Mouse (Mus musculus): ENCODE measurements at regions not wholly inside any gene's neighbourhood (a gene's known extent, or its start where the extent isn't known, plus 50 kb on each side); places are given as distances from the start of the nearest gene placed in this dataset.

- TF ChIP-seq CEBPB (IDR thresholded peaks at IDR 0.05; ENCODE audit: insufficient read depth, poor library complexity, severe bottlenecking) (no peak), TCF3 (IDR thresholded peaks at IDR 0.05; ENCODE audit: insufficient read length, low read depth) (no peak), E2F4 (IDR thresholded peaks at IDR 0.05; ENCODE audit: insufficient read depth) (no peak), SRF (IDR thresholded peaks at IDR 0.05; ENCODE audit: control insufficient read depth, insufficient read length, low read depth) (no peak), MAX (IDR thresholded peaks at IDR 0.05; ENCODE audit: low read depth) (no peak), REST (IDR thresholded peaks at IDR 0.05; ENCODE audit: insufficient read depth, insufficient read length) (no peak), POLR2A (IDR thresholded peaks at IDR 0.05; ENCODE audit: insufficient read length, low read depth) (no peak), POLR2AphosphoS2 (IDR thresholded peaks at IDR 0.05; ENCODE audit: insufficient read length, low read depth) (no peak), USF1 (IDR thresholded peaks at IDR 0.05; ENCODE audit: low read depth) (no peak), MYOG (IDR thresholded peaks at IDR 0.05; ENCODE audit: control insufficient read depth in 1 of 3, insufficient read depth in 1 of 3, insufficient read length in 2 of 3, low read depth in 2 of 3) (no peak), TCF12 (IDR thresholded peaks at IDR 0.05; ENCODE audit: insufficient read depth, poor library complexity, severe bottlenecking) (no peak), MYOD1 (IDR thresholded peaks at IDR 0.05; ENCODE audit: control insufficient read depth in 1 of 3, insufficient read length in 2 of 3, low read depth in 2 of 3) (no peak)
- H3ac ChIP-seq (ENCODE audit: control insufficient read depth, insufficient read length): no peak overlapping the region
Observed at GRCm38 (mm10) chr4:92502010-92502409, 310.5 kb upstream of the Gm12666 start.

GRCm38 (mm10) chr4:92500168-92500567, 308.6 kb upstream of the Gm12666 start:
- Histone ChIP-seq H3K79me2 (ENCODE audit: control insufficient read depth, insufficient read depth) (no peaks in the 10 kb centered on the region), H3K4me2 (ENCODE audit: low read depth) (no peak overlapping the region), H3ac (ENCODE audit: control insufficient read depth, insufficient read length) (no peak overlapping the region), H3K36me3 (ENCODE audit: control insufficient read depth, insufficient read depth) (no peaks in the 10 kb centered on the region), H3K4me3 (no peak overlapping the region), H3K27me3 (ENCODE audit: control insufficient read depth, insufficient read depth, insufficient read length) (no peaks in the 10 kb centered on the region)
- TF ChIP-seq MYOG (IDR thresholded peaks at IDR 0.05; ENCODE audit: control insufficient read depth in 1 of 3, insufficient read depth in 1 of 3, insufficient read length in 2 of 3, low read depth in 2 of 3): no peak
- no peak for TF ChIP-seq SRF (IDR thresholded peaks at IDR 0.05; ENCODE audit: control insufficient read depth, insufficient read length, low read depth)
- no peak for TF ChIP-seq POLR2A (IDR thresholded peaks at IDR 0.05; ENCODE audit: insufficient read length, low read depth)
- TF ChIP-seq E2F4 (IDR thresholded peaks at IDR 0.05; ENCODE audit: insufficient read depth): no peak
- TF ChIP-seq CEBPB (IDR thresholded peaks at IDR 0.05; ENCODE audit: insufficient read depth, poor library complexity, severe bottlenecking): no peak
- no peak for TF ChIP-seq USF1 (IDR thresholded peaks at IDR 0.05; ENCODE audit: low read depth)
- TF ChIP-seq TCF3 (IDR thresholded peaks at IDR 0.05; ENCODE audit: insufficient read length, low read depth): no peak
- TF ChIP-seq TCF12 (IDR thresholded peaks at IDR 0.05; ENCODE audit: insufficient read depth, poor library complexity, severe bottlenecking): no peak
- no peak for TF ChIP-seq REST (IDR thresholded peaks at IDR 0.05; ENCODE audit: insufficient read depth, insufficient read length)
- no peak for TF ChIP-seq MYOD1 (IDR thresholded peaks at IDR 0.05; ENCODE audit: control insufficient read depth in 1 of 3, insufficient read length in 2 of 3, low read depth in 2 of 3)
- TF ChIP-seq POLR2AphosphoS2 (IDR thresholded peaks at IDR 0.05; ENCODE audit: insufficient read length, low read depth): no peak
- TF ChIP-seq MAX (IDR thresholded peaks at IDR 0.05; ENCODE audit: low read depth): no peak

More at GRCm38 (mm10) chr4:92502010-92502409, 310.5 kb upstream of the Gm12666 start:
- H3K36me3 ChIP-seq (ENCODE audit: control insufficient read depth, insufficient read depth): no peaks in the 10 kb centered on the region
- no peak overlapping the region for H3K4me3 ChIP-seq
- no peaks in the 10 kb centered on the region for H3K27me3 ChIP-seq (ENCODE audit: control insufficient read depth, insufficient read depth, insufficient read length)
- H3K4me2 ChIP-seq (ENCODE audit: low read depth): no peak overlapping the region
- H3K79me2 ChIP-seq (ENCODE audit: control insufficient read depth, insufficient read depth): no peaks in the 10 kb centered on the region

- Histone ChIP-seq H3K36me3 (ENCODE audit: control insufficient read depth, insufficient read depth) (no peaks in the 10 kb centered on the region), H3ac (ENCODE audit: control insufficient read depth, insufficient read length) (no peak overlapping the region), H3K4me2 (ENCODE audit: low read depth) (no peak overlapping the region), H3K4me3 (no peak overlapping the region), H3K79me2 (ENCODE audit: control insufficient read depth, insufficient read depth) (no peaks in the 10 kb centered on the region), H3K27me3 (ENCODE audit: control insufficient read depth, insufficient read depth, insufficient read length) (no peaks in the 10 kb centered on the region)
- TF ChIP-seq POLR2AphosphoS2 (IDR thresholded peaks at IDR 0.05; ENCODE audit: insufficient read length, low read depth) (no peak), POLR2A (IDR thresholded peaks at IDR 0.05; ENCODE audit: insufficient read length, low read depth) (no peak), SRF (IDR thresholded peaks at IDR 0.05; ENCODE audit: control insufficient read depth, insufficient read length, low read depth) (no peak), TCF3 (IDR thresholded peaks at IDR 0.05; ENCODE audit: insufficient read length, low read depth) (no peak), MYOG (IDR thresholded peaks at IDR 0.05; ENCODE audit: control insufficient read depth in 1 of 3, insufficient read depth in 1 of 3, insufficient read length in 2 of 3, low read depth in 2 of 3) (no peak)
Observed at GRCm38 (mm10) chr4:92486603-92487002, 295.1 kb upstream of the Gm12666 start.

GRCm38 (mm10) chr4:92458186-92458585, 266.6 kb upstream of the Gm12666 start:
- no peak overlapping the region for H3ac ChIP-seq (ENCODE audit: control insufficient read depth, insufficient read length)
- no peak for TF ChIP-seq REST (IDR thresholded peaks at IDR 0.05; ENCODE audit: insufficient read depth, insufficient read length)
- no peak for TF ChIP-seq MAX (IDR thresholded peaks at IDR 0.05; ENCODE audit: low read depth)
- no peaks in the 10 kb centered on the region for H3K36me3 ChIP-seq (ENCODE audit: control insufficient read depth, insufficient read depth)
- no peaks in the 10 kb centered on the region for H3K79me2 ChIP-seq (ENCODE audit: control insufficient read depth, insufficient read depth)
- H3K27me3 ChIP-seq (ENCODE audit: control insufficient read depth, insufficient read depth, insufficient read length): no peaks in the 10 kb centered on the region
- H3K4me2 ChIP-seq (ENCODE audit: low read depth): no peak overlapping the region
- no peak overlapping the region for H3K4me3 ChIP-seq
